Comparison of ENCODE assay signal across 19 mouse cellular contexts in the genomic region with DNA sequence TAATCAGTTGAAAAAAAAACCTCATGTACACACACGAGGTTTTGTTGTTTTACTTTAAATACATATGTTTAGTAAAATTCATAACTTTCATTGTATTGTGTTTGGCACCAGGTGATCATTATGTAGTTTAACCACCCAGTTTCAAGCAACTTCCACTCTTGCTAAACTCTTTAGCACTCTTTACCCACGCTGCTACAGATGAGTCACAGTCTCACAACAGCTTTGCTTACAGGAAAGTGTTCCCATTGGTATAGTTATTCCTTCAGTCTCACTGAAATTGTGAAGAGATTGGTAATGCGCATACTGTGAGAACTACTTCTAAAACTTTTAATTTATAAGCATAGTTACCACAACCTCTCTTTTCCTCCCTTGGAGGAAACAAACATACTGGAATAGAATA. TPM values are rescaled to one million over a fixed set of nuclear protein-coding genes. Genes with fewer than 3 reads are reported as not detected.
DNase-seq lines count a peak whose midpoint lies in the region.
"Had no signal": no experiment of that assay in that cellular context is flagged by ENCODE, and none has a peak within 500 bp of the region (broad histone marks: within the 10 kb centered on the region; RNA-seq: fewer than 3 reads in every experiment).

No protein-coding gene starts in this region.

- peak; percentile 23 for DNase-seq in right cerebral cortex, adult 18-20 months
- DNase-seq in right cerebral cortex, postnatal 36 days (ENCODE audit: low spot score in 2 of 2): no peak
- peak; percentile 60 for DNase-seq in 416B (ENCODE audit: low read depth)
- peak; percentile 66 for DNase-seq in brain, adult 2 months (ENCODE audit: low read depth, low spot score)
- no peak for DNase-seq in kidney, postnatal 4 days
- DNase-seq in heart, postnatal 25 days (ENCODE audit: low spot score): no peak
- no peak for DNase-seq in thymus, postnatal 36 days
- DNase-seq: adrenal gland, adult 8-10 months; adrenal gland, postnatal 14 days; adrenal gland, postnatal 36 days; cerebellum, adult 11-12 months; cerebellum, adult 2 months; cerebellum, adult 9-10 months; cerebellum, postnatal 10 days; cerebellum, postnatal 25 days; forebrain, postnatal 0 days had no signal

- intact Hi-C loops in heart, postnatal 25 days (cut with DNase I): no loop called here

RNA-seq across cellular contexts. Expression of gene Gm11437, which starts 27.5 kb away (rescaled TPM):
- total RNA-seq in heart, postnatal 25 days (2021): not detected
- total RNA-seq: adrenal gland, adult 18-20 months; adrenal gland, postnatal 36 days; ES-E14; forebrain, postnatal 0 days; MEL had no signal

Comparison
In these comparisons a context has a peak if more than half of its experiments do, and no peak if none do; other contexts are left out.
1. DNase-seq: peak in right cerebral cortex, adult 18-20 months (single experiment), 416B (single experiment) and brain, adult 2 months (single experiment); none in right cerebral cortex, postnatal 36 days (0 of 2), kidney, postnatal 4 days (0 of 2), heart, postnatal 25 days (single experiment) and thymus, postnatal 36 days (0 of 2).